Mouse (Mus musculus): Measurements from ENCODE around the gene DXBay18. TPM values are rescaled to one million over a fixed set of nuclear protein-coding genes. Genes with fewer than 3 reads are reported as not detected.

DXBay18 gene
- not detected for total RNA-seq (2023)

GRCm38 (mm10) chrX:73149350-73149749 is at the start of gene DXBay18:
DXBay18 (minus strand) TSS chrX:73149450.

GRCm38 (mm10) chrX:73191934-73192333 is 42.7 kb upstream of the DXBay18 start, which contains the start of gene Xlr3b:
Xlr3b (plus strand) TSS chrX:73192207.

GRCm38 (mm10) chrX:73176889-73177288 is 27.6 kb upstream of the DXBay18 start, which contains the start of gene Spin2d:
Spin2d (minus strand) TSS chrX:73176989.

GRCm38 (mm10) chrX:73148496-73148895 is 754 bp downstream of the DXBay18 start, which contains the start of gene Xlr5b:
Xlr5b (plus strand) TSS chrX:73148796.

GRCm38 (mm10) chrX:73116747-73117146 is 32.5 kb downstream of the DXBay18 start, which contains the start of gene Gm14685:
Gm14685 (plus strand) TSS chrX:73117047.

GRCm38 (mm10) chrX:73096941-73097508 is 52.2 kb downstream of the DXBay18 start, which contains the start of gene Xlr3a:
Xlr3a (minus strand) TSS chrX:73097095.

Other genes starting within 250 kb of the DXBay18 start
- gene Cetn2, start 231.0 kb downstream of the DXBay18 start, total RNA-seq (2023), result 10 to 100 TPM; 19.9 to 24.0 TPM
- gene Nsdhl, start 230.9 kb downstream of the DXBay18 start, total RNA-seq (2023), result 10 to 100 TPM; 11.7 to 12.8 TPM
- under 1 TPM in 1 of 2 experiments, not detected in 1; 0.21 TPM for gene Zfp185, start 162.1 kb downstream of the DXBay18 start, total RNA-seq (2023)
- under 1 TPM in 1 of 2 experiments, not detected in 1; 0.67 TPM for gene Pnma5, start 112.3 kb downstream of the DXBay18 start, total RNA-seq (2023)
- not detected for gene Pnma3, start 84.7 kb downstream of the DXBay18 start, total RNA-seq (2023)
- gene Xlr4a, start 67.0 kb downstream of the DXBay18 start, total RNA-seq (2023), result 1 to 10 TPM; 2.9 to 5.5 TPM
- gene Xlr3a, start 52.4 kb downstream of the DXBay18 start, total RNA-seq (2023), result not detected
- not detected for gene Gm14685, start 32.4 kb downstream of the DXBay18 start, total RNA-seq (2023)
- gene Xlr5b, start 654 bp downstream of the DXBay18 start, total RNA-seq (2023), result not detected
- gene Spin2d, start 27.5 kb upstream of the DXBay18 start, total RNA-seq (2023), result not detected
- 10 to 100 TPM in 1 of 2 experiments, 1 to 10 TPM in 1; 2.1 to 12.0 TPM for gene Xlr3b, start 42.8 kb upstream of the DXBay18 start, total RNA-seq (2023)
- gene Xlr4b, start 64.9 kb upstream of the DXBay18 start, total RNA-seq (2023), result 1 to 10 TPM; 5.7 to 7.0 TPM
- 1 to 10 TPM; 6.2 to 7.9 TPM for gene F8a, start 78.8 kb upstream of the DXBay18 start, total RNA-seq (2023)
- 1 to 10 TPM in 1 of 2 experiments, under 1 TPM in 1; 0.68 to 9.7 TPM for gene Xlr4c, start 93.7 kb upstream of the DXBay18 start, total RNA-seq (2023)
- gene Xlr3c, start 115.9 kb upstream of the DXBay18 start, total RNA-seq (2023), result not detected
- gene Xlr5a, start 143.5 kb upstream of the DXBay18 start, total RNA-seq (2023), result not detected
- not detected for gene Xlr5c, start 143.5 kb upstream of the DXBay18 start, total RNA-seq (2023)
- gene Gm45015, start 187.4 kb upstream of the DXBay18 start, total RNA-seq (2023), result not detected
- 10 to 100 TPM; 12.1 to 16.7 TPM for gene Zfp275, start 193.2 kb upstream of the DXBay18 start, total RNA-seq (2023)
- gene Gm18336, start 249.3 kb upstream of the DXBay18 start, total RNA-seq (2023), result not detected

All from monocyte, adult 59 days (primary cell).